Mouse (Mus musculus) forebrain, postnatal 0 days (tissue): ENCODE measurements at regions not wholly inside any gene's neighbourhood (a gene's known extent, or its start where the extent isn't known, plus 50 kb on each side); places are given as distances from the start of the nearest gene placed in this dataset.

ENCODE experiments used
- ATAC-seq: fragments of 200-750 bp; cut with Nextera tagmentation; 2 replicates; pipeline ENCODE4 v1.8.0; 2017; ENCODE audit warnings: mild to moderate bottlenecking, moderate library complexity
- DNase-seq: peaks from one replicate; pipeline ENCODE4 v3.0.0-alpha.2; 2015
- H3K27ac ChIP-seq: fragments of 300-500 bp; sonication (generic); 2 replicates; pipeline ENCODE4 v1.5.1; 2014; ENCODE audit warnings: low read depth, mild to moderate bottlenecking, antibody characterized with exemption, low read length, moderate library complexity, mixed read lengths
- H3K27me3 ChIP-seq: fragments of 300-500 bp; sonication (generic); 2 replicates; pipeline ENCODE4 v1.6.1; 2014; ENCODE audit warnings: mild to moderate bottlenecking, low read length, mixed read lengths; ENCODE audit not compliant: insufficient read depth
- H3K36me3 ChIP-seq: fragments of 300-500 bp; sonication (generic); 2 replicates; pipeline ENCODE4 v1.6.1; 2014; ENCODE audit warnings: mild to moderate bottlenecking, moderate library complexity; ENCODE audit not compliant: insufficient read depth
- H3K4me1 ChIP-seq: fragments of 300-500 bp; sonication (generic); 2 replicates; pipeline ENCODE4 v1.6.1; 2014; ENCODE audit warnings: antibody characterized with exemption; ENCODE audit not compliant: insufficient read depth
- H3K4me2 ChIP-seq: fragments of 300-500 bp; sonication (generic); 2 replicates; pipeline ENCODE4 v1.6.1; 2014; ENCODE audit warnings: low read depth, mild to moderate bottlenecking, moderate library complexity
- H3K4me3 ChIP-seq: fragments of 300-500 bp; sonication (generic); 2 replicates; pipeline ENCODE4 v1.5.1; 2014; ENCODE audit warnings: low read depth, low read length, mixed read lengths
- H3K9ac ChIP-seq: fragments of 300-500 bp; sonication (generic); 2 replicates; pipeline ENCODE4 v1.6.1; 2014; ENCODE audit warnings: mild to moderate bottlenecking
- H3K9me3 ChIP-seq: fragments of 300-500 bp; sonication (generic); 2 replicates; pipeline ENCODE4 v1.6.1; 2016; ENCODE audit warnings: low read length
- CTCF ChIP-seq: sonication (generic); IDR thresholded peaks from 2 replicates; pipeline ENCODE4 v1.5.1; 2016; ENCODE audit warnings: antibody characterized with exemption, control low read depth, low read depth
- WGBS: fragments of 180-500 bp; shearing (Covaris S2); extraction: QIAGEN DNeasy Blood & Tissue Kit; methylation state at CpG from one replicate; pipeline ENCODE4 v1.1.7; 2014; 5-methylcytosine and 5-hydroxymethylcytosine counted together

GRCm38 (mm10) chr1:169400841-169401240, 130.4 kb downstream of the Nuf2 start:
- no peak for DNase-seq
- H3K4me2 ChIP-seq: no peak overlapping the region
- H3K9me3 ChIP-seq: no peaks in the 10 kb centered on the region
- no peaks in the 10 kb centered on the region for H3K36me3 ChIP-seq
- no peak for ATAC-seq
- 77% methylated on average over 6 of the region's 6 CpGs for WGBS
- no peak overlapping the region for H3K27ac ChIP-seq
- no peaks in the 10 kb centered on the region for H3K4me1 ChIP-seq
- no peak for TF ChIP-seq CTCF
- no peak overlapping the region for H3K4me3 ChIP-seq
- H3K9ac ChIP-seq: no peak overlapping the region
- no peaks in the 10 kb centered on the region for H3K27me3 ChIP-seq

GRCm38 (mm10) chr1:169397371-169397770, 133.9 kb downstream of the Nuf2 start:
- DNase-seq (no peak), ATAC-seq (no peak)
- H3K9me3 ChIP-seq: no peaks in the 10 kb centered on the region
- H3K4me1 ChIP-seq: no peaks in the 10 kb centered on the region
- 87% methylated on average over 4 of the region's 4 CpGs for WGBS
- H3K27ac ChIP-seq: no peak overlapping the region
- H3K4me2 ChIP-seq: no peak overlapping the region
- no peaks in the 10 kb centered on the region for H3K36me3 ChIP-seq
- no peaks in the 10 kb centered on the region for H3K27me3 ChIP-seq
- no peak overlapping the region for H3K9ac ChIP-seq
- no peak overlapping the region for H3K4me3 ChIP-seq
- TF ChIP-seq CTCF: no peak

- TF ChIP-seq CTCF: no peak
- WGBS: 96% methylated on average over 1 of the region's 1 CpGs
These were observed 144.2 kb downstream of the Nuf2 start for GRCm38 (mm10) chr1:169387056-169387455.

GRCm38 (mm10) chr1:169385740-169386424, 145.4 kb downstream of the Nuf2 start:
- DNase-seq (peak; percentile 37), ATAC-seq (0 out of 2 replicates have a peak, but pooled peaks have one; percentile 23)
- TF ChIP-seq CTCF: no peak
- Histone ChIP-seq H3K27ac (no peak overlapping the region), H3K4me1 (peaks cover 6% of the 10 kb centered on the region), H3K4me2 (no peak overlapping the region), H3K4me3 (no peak overlapping the region), H3K27me3 (no peaks in the 10 kb centered on the region), H3K36me3 (no peaks in the 10 kb centered on the region), H3K9me3 (no peaks in the 10 kb centered on the region), H3K9ac (no peak overlapping the region)
- 68% methylated on average over 10 of the region's 10 CpGs for WGBS

More at GRCm38 (mm10) chr1:169387056-169387455, 144.2 kb downstream of the Nuf2 start:
- no peaks in the 10 kb centered on the region for H3K36me3 ChIP-seq
- H3K27me3 ChIP-seq: no peaks in the 10 kb centered on the region
- H3K9me3 ChIP-seq: no peaks in the 10 kb centered on the region
- no peak overlapping the region for H3K4me2 ChIP-seq
- peaks cover 6% of the 10 kb centered on the region for H3K4me1 ChIP-seq
- H3K27ac ChIP-seq: no peak overlapping the region
- DNase-seq: no peak
- no peak overlapping the region for H3K9ac ChIP-seq
- ATAC-seq: no peak
- no peak overlapping the region for H3K4me3 ChIP-seq

GRCm38 (mm10) chr1:169374686-169375085, 156.6 kb downstream of the Nuf2 start:
- Histone ChIP-seq H3K4me1 (no peaks in the 10 kb centered on the region), H3K4me3 (no peak overlapping the region), H3K4me2 (no peak overlapping the region), H3K9me3 (no peaks in the 10 kb centered on the region), H3K9ac (no peak overlapping the region), H3K27me3 (no peaks in the 10 kb centered on the region), H3K36me3 (no peaks in the 10 kb centered on the region), H3K27ac (no peak overlapping the region)
- TF ChIP-seq CTCF: no peak
- no peak for ATAC-seq
- WGBS: 83% methylated on average over 1 of the region's 1 CpGs
- DNase-seq: no peak

GRCm38 (mm10) chr1:169368758-169369157, 162.5 kb downstream of the Nuf2 start:
- Histone ChIP-seq H3K4me2 (no peak overlapping the region), H3K27ac (no peak overlapping the region), H3K9ac (no peak overlapping the region), H3K27me3 (no peaks in the 10 kb centered on the region), H3K4me3 (no peak overlapping the region), H3K36me3 (no peaks in the 10 kb centered on the region), H3K4me1 (peaks cover 6% of the 10 kb centered on the region; the same call in 1 of the 2 replicates), H3K9me3 (no peaks in the 10 kb centered on the region)
- DNase-seq (no peak), ATAC-seq (no peak)
- no peak for TF ChIP-seq CTCF
- WGBS: 60% methylated on average over 3 of the region's 3 CpGs

GRCm38 (mm10) chr1:169367772-169368501, 163.3 kb downstream of the Nuf2 start:
- no peak overlapping the region for H3K9ac ChIP-seq
- DNase-seq (peak; percentile 46), ATAC-seq (peak; percentile 76)
- no peaks in the 10 kb centered on the region for H3K27me3 ChIP-seq
- no peaks in the 10 kb centered on the region for H3K9me3 ChIP-seq
- no peak overlapping the region for H3K4me3 ChIP-seq
- 65% methylated on average over 10 of the region's 10 CpGs for WGBS
- TF ChIP-seq CTCF: no peak
- no peak overlapping the region for H3K27ac ChIP-seq
- no peak overlapping the region for H3K4me2 ChIP-seq
- H3K36me3 ChIP-seq: no peaks in the 10 kb centered on the region
- peaks cover 6% of the 10 kb centered on the region; the same call in 1 of the 2 replicates for H3K4me1 ChIP-seq
